Comparison of ENCODE assay signal across 25 mouse cellular contexts in genomic region chr11:80132050-80132449, GRCm38 (mm10). TPM values are rescaled to one million over a fixed set of nuclear protein-coding genes. Genes with fewer than 3 reads are reported as not detected.
A peak's percentile ranks its signal among the peaks of the same experiment; 100 is the strongest.
DNase-seq lines count a peak whose midpoint lies in the region; TF ChIP-seq lines count a peak whose summit lies in the region.
"Had no signal": no experiment of that assay in that cellular context is flagged by ENCODE, and none has a peak within 500 bp of the region (broad histone marks: within the 10 kb centered on the region; RNA-seq: fewer than 3 reads in every experiment).

No protein-coding gene starts in this region.

- TF ChIP-seq CTCF in CH12.LX (conservative IDR thresholded peaks at IDR 0.05 in 1 of 2, IDR thresholded peaks at IDR 0.05 in 1 of 2; ENCODE audit: low read depth in 2 of 2, low read length in 2 of 2): no peak
- no peak for TF ChIP-seq CTCF in left cerebral cortex, adult 2 months (IDR thresholded peaks at IDR 0.05)

- H3K9me3 ChIP-seq in CH12.LX (replicated peaks; ENCODE audit: low read length): no peaks in the 10 kb centered on the region
- H3K9me3 ChIP-seq: embryonic facial prominence, embryonic 13.5 days; embryonic facial prominence, embryonic 15.5 days; forebrain, embryonic 10.5 days; forebrain, embryonic 12.5 days; G1E had no signal

- no peak overlapping the region for H3K4me3 ChIP-seq in CH12.LX (replicated peaks in 1 of 3; ENCODE audit: low read depth in 2 of 3, low read length in 2 of 3, poor library complexity in 1 of 3)
- no peak overlapping the region for H3K4me3 ChIP-seq in left cerebral cortex, adult 2 months
- H3K4me3 ChIP-seq: embryonic facial prominence, embryonic 13.5 days; embryonic facial prominence, embryonic 15.5 days; erythroblast, embryonic 14.5 days; forebrain, embryonic 10.5 days; forebrain, embryonic 12.5 days had no signal

- peaks cover 5% of the 10 kb centered on the region for H3K79me2 ChIP-seq in CH12.LX (replicated peaks; ENCODE audit: control insufficient read depth, extremely low read depth, insufficient read depth, poor library complexity, severe bottlenecking)

- dilution Hi-C loops in CH12.LX (cut with MboI; ENCODE audit: extremely low pct_ligation_motif_present, extremely low pct_unique_long_range_greater_than_20kb, low sequenced_read_pairs): no loop called here

- no peak for TF ChIP-seq EP300 in CH12.LX (IDR thresholded peaks at IDR 0.05; ENCODE audit: low read length)

- no peak overlapping the region for H3K4me2 ChIP-seq in CH12.LX (ENCODE audit: insufficient read depth, low read depth, poor library complexity, severe bottlenecking)
- H3K4me2 ChIP-seq: embryonic facial prominence, embryonic 13.5 days; embryonic facial prominence, embryonic 15.5 days; forebrain, embryonic 12.5 days had no signal

- peaks cover 44 to 86% of the 10 kb centered on the region in 2 experiments for H3K36me3 ChIP-seq in CH12.LX (replicated peaks in 1 of 2; ENCODE audit: control insufficient read depth in 1 of 2, insufficient read depth in 1 of 2, low read length in 1 of 2)

- in situ Hi-C loops in CH12.LX (cut with MboI; ENCODE audit: low pct_ligation_motif_present, low pct_unique_long_range_greater_than_20kb, low sequenced_read_pairs): no loop called here

- 0 out of 2 replicates have a peak overlapping the region, but pooled peaks have one; percentile 19 for H3K27ac ChIP-seq in CH12.LX (ENCODE audit: insufficient read depth, low read depth)
- H3K27ac ChIP-seq in left cerebral cortex, adult 2 months: no peak overlapping the region
- H3K27ac ChIP-seq: embryonic facial prominence, embryonic 13.5 days; embryonic facial prominence, embryonic 15.5 days; forebrain, embryonic 10.5 days; forebrain, embryonic 12.5 days had no signal

- DNase-seq in CH12.LX (ENCODE audit: extremely low read depth) (no peak), ES-CJ7 (ENCODE audit: low read depth, low spot score) (peak; percentile 95), R1 (ENCODE audit: low read depth, low spot score) (peak; percentile 94), ZHBTc4 (ENCODE audit: low read depth, low spot score) (peak; percentile 90)
- no peak for DNase-seq in adrenal gland, postnatal 36 days
- no peak for DNase-seq in lung, adult 18-20 months
- DNase-seq in left cerebral cortex, adult 2 months (ENCODE audit: extremely low spot score in 1 of 2, low spot score in 2 of 2): no peak
- DNase-seq: adrenal gland, adult 2 months; adrenal gland, postnatal 14 days; B cell, adult 2 months; cerebellum, adult 11 months; cerebellum, adult 18-20 months; cerebellum, adult 8-10 months; cerebellum, adult 9-11 months; cerebellum, postnatal 14 days; cerebellum, postnatal 36 days; embryo, embryonic 11 days had no signal

- intact Hi-C loops in left cerebral cortex, adult 2 months (cut with DNase I): no loop called here

- no peak overlapping the region for H3K9ac ChIP-seq in CH12.LX (ENCODE audit: insufficient read depth, low read depth)
- H3K9ac ChIP-seq: embryonic facial prominence, embryonic 13.5 days; embryonic facial prominence, embryonic 15.5 days; forebrain, embryonic 12.5 days had no signal

- no peaks in the 10 kb centered on the region for H3K27me3 ChIP-seq in CH12.LX (replicated peaks)
- H3K27me3 ChIP-seq: embryonic facial prominence, embryonic 13.5 days; embryonic facial prominence, embryonic 15.5 days; forebrain, embryonic 12.5 days; Patski had no signal

- no peak for TF ChIP-seq POLR2A in CH12.LX (IDR thresholded peaks at IDR 0.05; ENCODE audit: low read depth, low read length)

- H3K4me1 ChIP-seq in CH12.LX (ENCODE audit: control insufficient read depth in 1 of 2, insufficient read depth in 2 of 2): no peaks in the 10 kb centered on the region
- H3K4me1 ChIP-seq: embryonic facial prominence, embryonic 13.5 days; embryonic facial prominence, embryonic 15.5 days; forebrain, embryonic 10.5 days; forebrain, embryonic 12.5 days had no signal

- no peak for TF ChIP-seq RAD21 in CH12.LX (IDR thresholded peaks at IDR 0.05; ENCODE audit: low read depth, low read length)

TF ChIP-seq in CH12.LX, 34 proteins besides CTCF, POLR2A, EP300 and RAD21:
- no peak for TF ChIP-seq E2F4 (IDR thresholded peaks at IDR 0.05; ENCODE audit: insufficient replicate concordance, low read depth, low read length)
- TF ChIP-seq KAT2A (IDR thresholded peaks at IDR 0.05; ENCODE audit: insufficient replicate concordance, low read length): no peak
- no peak for TF ChIP-seq ZNF384 (IDR thresholded peaks at IDR 0.05; ENCODE audit: low read depth, low read length)
- no peak for TF ChIP-seq USF1 (IDR thresholded peaks at IDR 0.05; ENCODE audit: low read depth, low read length)
- no peak for TF ChIP-seq PAX5 (IDR thresholded peaks at IDR 0.05; ENCODE audit: low read length)
- no peak for TF ChIP-seq BHLHE40 (IDR thresholded peaks at IDR 0.05; ENCODE audit: low read depth, low read length)
- no peak for TF ChIP-seq MYC (IDR thresholded peaks at IDR 0.05; ENCODE audit: low read depth, low read length)
- TF ChIP-seq MAFK (IDR thresholded peaks at IDR 0.05; ENCODE audit: insufficient replicate concordance, low read length): no peak
- TF ChIP-seq CHD1 (IDR thresholded peaks at IDR 0.05; ENCODE audit: low read depth, low read length): no peak
- TF ChIP-seq ELF1 (IDR thresholded peaks at IDR 0.05; ENCODE audit: low read depth, low read length): no peak
- no peak for TF ChIP-seq UBTF (IDR thresholded peaks at IDR 0.05; ENCODE audit: low read depth, low read length)
- no peak for TF ChIP-seq TCF12 (IDR thresholded peaks at IDR 0.05; ENCODE audit: low read depth, low read length)
- no peak for TF ChIP-seq MAX (IDR thresholded peaks at IDR 0.05; ENCODE audit: low read length)
- TF ChIP-seq GABPA (IDR thresholded peaks at IDR 0.05; ENCODE audit: insufficient replicate concordance, low read depth, low read length): no peak
- no peak for TF ChIP-seq RCOR1 (conservative IDR thresholded peaks at IDR 0.05; ENCODE audit: low read depth, low read length)
- no peak for TF ChIP-seq JUN (IDR thresholded peaks at IDR 0.05; ENCODE audit: insufficient read depth, low read depth, low read length)
- TF ChIP-seq NRF1 (IDR thresholded peaks at IDR 0.05; ENCODE audit: low read depth, low read length): no peak
- TF ChIP-seq MXI1 (IDR thresholded peaks at IDR 0.05; ENCODE audit: low read depth, low read length): no peak
TF ChIP-seq in CH12.LX: peak in this region for 0.

RNA-seq across cellular contexts. Expression of gene Tefm, which starts 9.9 kb away (rescaled TPM):
- total RNA-seq in CH12.LX (2012; rRNA removed): 34.4 and 36.6 TPM in 2 replicates
- 70.2 and 76.1 TPM in 2 replicates for total RNA-seq in CH12.LX (2014; rRNA removed)
- 42.1 and 43.9 TPM in 2 replicates for polyA plus RNA-seq in CH12.LX (2012; ENCODE audit: insufficient read length, low read depth)
- total RNA-seq in adrenal gland, postnatal 36 days (2021): 10 to 100 TPM; 11.0 to 19.0 TPM
- 10 to 100 TPM in 1 of 2 experiments, 1 to 10 TPM in 1; 8.0 to 10.6 TPM for total RNA-seq in left cerebral cortex, adult 2 months (2021)
- polyA plus RNA-seq: erythroblast, embryonic 14.5 days had no signal

RNA-seq across cellular contexts. Expression of gene Adap2, which starts 21.9 kb away (rescaled TPM):
- total RNA-seq in CH12.LX (2012; rRNA removed) (not detected in 2 replicates), CH12.LX (2014; rRNA removed) (0.12 TPM in 1 of 2 replicates, not detected in the other)
- 0.49 and 0.86 TPM in 2 replicates for polyA plus RNA-seq in CH12.LX (2012; ENCODE audit: insufficient read length, low read depth)
- 10 to 100 TPM in 1 of 2 experiments, 1 to 10 TPM in 1; 9.6 to 10.3 TPM for total RNA-seq in adrenal gland, postnatal 36 days (2021)
- total RNA-seq in left cerebral cortex, adult 2 months (2021): 1 to 10 TPM; 6.2 to 9.0 TPM
- total RNA-seq: common myeloid progenitor, adult 5-6 weeks; G1E had no signal
- polyA plus RNA-seq: erythroblast, embryonic 14.5 days; G1E had no signal

RNA-seq across cellular contexts. Expression of gene Atad5, which starts 42.9 kb away (rescaled TPM):
- total RNA-seq in CH12.LX (2012; rRNA removed) (24.0 and 26.4 TPM in 2 replicates), CH12.LX (2014; rRNA removed) (46.3 and 48.1 TPM in 2 replicates)
- polyA plus RNA-seq in CH12.LX (2012; ENCODE audit: insufficient read length, low read depth): 32.9 and 35.2 TPM in 2 replicates
- 1 to 10 TPM; 2.2 to 2.3 TPM for total RNA-seq in adrenal gland, postnatal 36 days (2021)
- total RNA-seq in left cerebral cortex, adult 2 months (2021): 1 to 10 TPM; 3.1 to 3.6 TPM

RNA-seq across cellular contexts. Expression of gene Crlf3, which starts 51.3 kb away (rescaled TPM):
- total RNA-seq in CH12.LX (2012; rRNA removed): 106 and 113 TPM in 2 replicates
- total RNA-seq in CH12.LX (2014; rRNA removed): 152 and 173 TPM in 2 replicates
- polyA plus RNA-seq in CH12.LX (2012; ENCODE audit: insufficient read length, low read depth): 114 and 118 TPM in 2 replicates
- total RNA-seq in adrenal gland, postnatal 36 days (2021): 10 to 100 TPM; 15.6 to 15.8 TPM
- total RNA-seq in left cerebral cortex, adult 2 months (2021): 10 to 100 TPM; 12.3 to 15.4 TPM

RNA-seq across cellular contexts. Expression of gene Rnf135, which starts 51.6 kb away (rescaled TPM):
- total RNA-seq in CH12.LX (2012; rRNA removed) (11.7 and 12.4 TPM in 2 replicates), CH12.LX (2014; rRNA removed) (10.9 and 11.1 TPM in 2 replicates)
- polyA plus RNA-seq in CH12.LX (2012; ENCODE audit: insufficient read length, low read depth): 9.6 and 11.3 TPM in 2 replicates
- 10 to 100 TPM in 1 of 2 experiments, 1 to 10 TPM in 1; 6.9 to 13.3 TPM for total RNA-seq in adrenal gland, postnatal 36 days (2021)
- 1 to 10 TPM; 3.5 to 3.7 TPM for total RNA-seq in left cerebral cortex, adult 2 months (2021)

Comparison
In these comparisons a context has a peak if more than half of its experiments do, and no peak if none do; other contexts are left out.
1. DNase-seq: peak in ES-CJ7 (single experiment), R1 (single experiment) and ZHBTc4 (single experiment); none in CH12.LX (single experiment), adrenal gland, postnatal 36 days (0 of 2), lung, adult 18-20 months (0 of 2) and left cerebral cortex, adult 2 months (0 of 2).
2. RNA of gene Adap2, which starts 21.9 kb away (total RNA-seq): 9.6 to 10.3 TPM in adrenal gland, postnatal 36 days and 6.2 to 9.0 TPM in left cerebral cortex, adult 2 months; 0.12 TPM in CH12.LX; every median in the first group is over 4 times any median in the second.
3. RNA of gene Atad5, which starts 42.9 kb away (total RNA-seq): 24.0 to 48.1 TPM in CH12.LX; 3.1 to 3.6 TPM in left cerebral cortex, adult 2 months and 2.2 to 2.3 TPM in adrenal gland, postnatal 36 days; every median in the first group is over 4 times any median in the second.